Mouse (Mus musculus) forebrain, embryonic 10.5 days (tissue): ENCODE data around the gene P2rx3. TPM values are rescaled to one million over a fixed set of nuclear protein-coding genes. Genes with fewer than 3 reads are reported as not detected.

ENCODE experiments used
- DNase-seq: peaks from one replicate; pipeline ENCODE4 v3.0.0-alpha.2; 2017; ENCODE audit warnings: low spot score; ENCODE audit errors: extremely low spot score
- H3K27ac ChIP-seq: fragments of 300-500 bp; sonication (generic); 2 replicates; pipeline ENCODE4 v1.5.1; 2016; ENCODE audit warnings: mild to moderate bottlenecking
- H3K27me3 ChIP-seq: fragments of 300-500 bp; sonication (generic); 2 replicates; pipeline ENCODE4 v1.6.1; 2016; ENCODE audit warnings: mild to moderate bottlenecking; ENCODE audit not compliant: poor library complexity, severe bottlenecking
- H3K36me3 ChIP-seq: fragments of 300-500 bp; sonication (generic); replicated peaks from 2 replicates; pipeline ENCODE4 v1.6.1; 2016; ENCODE audit warnings: mild to moderate bottlenecking, moderate library complexity
- H3K4me1 ChIP-seq: fragments of 300-500 bp; sonication (generic); 2 replicates; pipeline ENCODE4 v1.6.1; 2016
- H3K4me3 ChIP-seq: fragments of 300-500 bp; sonication (generic); 2 replicates; pipeline ENCODE4 v1.5.1; 2016; ENCODE audit warnings: mild to moderate bottlenecking, moderate library complexity
- H3K9me3 ChIP-seq: fragments of 300-500 bp; sonication (generic); 2 replicates; pipeline ENCODE4 v1.6.1; 2016; ENCODE audit warnings: mild to moderate bottlenecking, moderate library complexity
- WGBS: fragments of 180-500 bp; shearing (Covaris S2); methylation state at CpG from one replicate; pipeline ENCODE4 v1.1.7; 2016; 5-methylcytosine and 5-hydroxymethylcytosine counted together
- polyA plus RNA-seq: library from polyadenylated mRNA; unstranded; fragments of >200 nt; fragmentation: Nextera tagmentation; extraction: Ambion mirVana; gene quantifications from 2 replicates; pipeline ENCODE4 v1.2.1, GENCODE M21; 2016

The P2rx3 gene
- polyA plus RNA-seq, 1 experiment from 2014 or later, result 3.6 TPM

- Histone ChIP-seq H3K4me1 (peaks cover 31% of the 10 kb centered on the region), H3K27ac (no peak overlapping the region), H3K9me3 (no peaks in the 10 kb centered on the region), H3K27me3 (no peaks in the 10 kb centered on the region), H3K36me3 (peaks cover 70% of the 10 kb centered on the region), H3K4me3 (no peak overlapping the region)
- 92% methylated on average over 5 of the region's 5 CpGs for WGBS
- no peak for DNase-seq
Observed at GRCm38 (mm10) chr2:85053192-85053816, 16.0 kb upstream of the P2rx3 start.

GRCm38 (mm10) chr2:85050746-85051145 lies 13.5 kb upstream of the P2rx3 start:
- no peak for DNase-seq
- Histone ChIP-seq H3K4me3 (peak overlapping the region; percentile 47), H3K4me1 (peaks cover 51% of the 10 kb centered on the region), H3K27ac (peak overlapping the region; percentile 82), H3K36me3 (peaks cover 61% of the 10 kb centered on the region), H3K27me3 (no peaks in the 10 kb centered on the region), H3K9me3 (no peaks in the 10 kb centered on the region)
- WGBS, result 61% methylated on average over 9 of the region's 9 CpGs

GRCm38 (mm10) chr2:85050001-85050634 lies 12.9 kb upstream of the P2rx3 start:
- H3K27ac ChIP-seq, result peak overlapping the region; percentile 82
- peak; percentile 60 for DNase-seq
- 4% methylated on average over 10 of the region's 10 CpGs for WGBS
- H3K4me1 ChIP-seq, result peaks cover 51% of the 10 kb centered on the region
- no peaks in the 10 kb centered on the region for H3K27me3 ChIP-seq
- peak overlapping the region; percentile 47 for H3K4me3 ChIP-seq
- peaks cover 61% of the 10 kb centered on the region for H3K36me3 ChIP-seq
- H3K9me3 ChIP-seq, result no peaks in the 10 kb centered on the region

GRCm38 (mm10) chr2:85049277-85049676 lies 12.0 kb upstream of the P2rx3 start:
- no peak for DNase-seq
- 68% methylated on average over 4 of the region's 4 CpGs for WGBS
- peak overlapping the region; percentile 89 for H3K4me3 ChIP-seq
- H3K36me3 ChIP-seq, result peaks cover 61% of the 10 kb centered on the region
- no peaks in the 10 kb centered on the region for H3K27me3 ChIP-seq
- peaks cover 51% of the 10 kb centered on the region for H3K4me1 ChIP-seq
- no peaks in the 10 kb centered on the region for H3K9me3 ChIP-seq
- H3K27ac ChIP-seq, result peak overlapping the region; percentile 82

- H3K36me3 ChIP-seq, result peaks cover 61% of the 10 kb centered on the region
Observed at GRCm38 (mm10) chr2:85048168-85048751, 11.0 kb upstream of the P2rx3 start.

GRCm38 (mm10) chr2:85047596-85048167 lies 10.4 kb upstream of the P2rx3 start, which contains the start of gene Tnks1bp1:
Tnks1bp1 (plus strand) TSS chr2:85048022.
- Histone ChIP-seq H3K9me3 (no peaks in the 10 kb centered on the region), H3K4me1 (peaks cover 51% of the 10 kb centered on the region), H3K36me3 (peaks cover 61% of the 10 kb centered on the region), H3K27ac (peak within 1 kb of the TSS; percentile 94), H3K27me3 (no peaks in the 10 kb centered on the region), H3K4me3 (peak within 1 kb of the TSS; percentile 89)
- WGBS, result under 1% methylated on average over 42 of the region's 42 CpGs
- DNase-seq, result peak; percentile 95

More at GRCm38 (mm10) chr2:85048168-85048751, 11.0 kb upstream of the P2rx3 start:
- no peaks in the 10 kb centered on the region for H3K27me3 ChIP-seq
- WGBS, result 0% methylated on average over 41 of the region's 44 CpGs
- no peaks in the 10 kb centered on the region for H3K9me3 ChIP-seq
- peak overlapping the region; percentile 94 for H3K27ac ChIP-seq
- DNase-seq, result peak; percentile 71
- peak overlapping the region; percentile 89 for H3K4me3 ChIP-seq
- H3K4me1 ChIP-seq, result peaks cover 51% of the 10 kb centered on the region

GRCm38 (mm10) chr2:85047081-85047480 lies 9.8 kb upstream of the P2rx3 start:
- Histone ChIP-seq H3K4me1 (peaks cover 51% of the 10 kb centered on the region), H3K4me3 (peak overlapping the region; percentile 89), H3K9me3 (no peaks in the 10 kb centered on the region), H3K27ac (peak overlapping the region; percentile 94), H3K27me3 (no peaks in the 10 kb centered on the region), H3K36me3 (peaks cover 61% of the 10 kb centered on the region)
- 59% methylated on average over 10 of the region's 10 CpGs for WGBS
- DNase-seq, result no peak

GRCm38 (mm10) chr2:85046222-85046621 lies 9.0 kb upstream of the P2rx3 start:
- Histone ChIP-seq H3K4me1 (peaks cover 49% of the 10 kb centered on the region), H3K4me3 (no peak overlapping the region), H3K36me3 (peaks cover 62% of the 10 kb centered on the region), H3K9me3 (no peaks in the 10 kb centered on the region), H3K27ac (no peak overlapping the region), H3K27me3 (no peaks in the 10 kb centered on the region)
- 88% methylated on average over 8 of the region's 8 CpGs for WGBS
- no peak for DNase-seq

GRCm38 (mm10) chr2:85043623-85044022 lies 6.4 kb upstream of the P2rx3 start:
- no peak for DNase-seq
- no peaks in the 10 kb centered on the region for H3K9me3 ChIP-seq
- no peak overlapping the region for H3K27ac ChIP-seq
- 94% methylated on average over 7 of the region's 7 CpGs for WGBS
- H3K4me1 ChIP-seq, result peaks cover 28% of the 10 kb centered on the region
- no peaks in the 10 kb centered on the region for H3K27me3 ChIP-seq
- H3K36me3 ChIP-seq, result peaks cover 86% of the 10 kb centered on the region
- H3K4me3 ChIP-seq, result no peak overlapping the region

- Histone ChIP-seq H3K9me3 (no peaks in the 10 kb centered on the region), H3K27ac (peak overlapping the region; percentile 97), H3K27me3 (no peaks in the 10 kb centered on the region), H3K36me3 (peaks cover 48% of the 10 kb centered on the region), H3K4me1 (peaks cover 27% of the 10 kb centered on the region), H3K4me3 (peak overlapping the region; percentile 87)
- WGBS, result 88% methylated on average over 13 of the region's 13 CpGs
- DNase-seq, result no peak
Observed at GRCm38 (mm10) chr2:85038336-85038735, 1.1 kb upstream of the P2rx3 start.

GRCm38 (mm10) chr2:85036507-85037046 lies 685 bp downstream of the P2rx3 start:
- Histone ChIP-seq H3K4me1 (peaks cover 27% of the 10 kb centered on the region), H3K27ac (peak overlapping the region; percentile 97), H3K4me3 (peak overlapping the region; percentile 87), H3K27me3 (no peaks in the 10 kb centered on the region), H3K36me3 (peaks cover 30% of the 10 kb centered on the region), H3K9me3 (no peaks in the 10 kb centered on the region)
- no peak for DNase-seq
- 12% methylated on average over 11 of the region's 11 CpGs for WGBS

GRCm38 (mm10) chr2:85034169-85034568 lies 3.1 kb downstream of the P2rx3 start:
- 86% methylated on average over 7 of the region's 7 CpGs for WGBS

More at GRCm38 (mm10) chr2:85034169-85034568, 3.1 kb downstream of the P2rx3 start:
- peaks cover 24% of the 10 kb centered on the region for H3K4me1 ChIP-seq
- DNase-seq, result no peak
- H3K27ac ChIP-seq, result no peak overlapping the region
- no peaks in the 10 kb centered on the region for H3K27me3 ChIP-seq
- H3K9me3 ChIP-seq, result no peaks in the 10 kb centered on the region
- H3K4me3 ChIP-seq, result no peak overlapping the region
- H3K36me3 ChIP-seq, result peaks cover 6% of the 10 kb centered on the region
